Mouse (Mus musculus) olfactory bulb, adult 2 months (tissue): Measurements from ENCODE around the gene Pim1.
"Not testable (repeated sequence)": the region's sequence is repeated elsewhere in the genome, so short reads cannot be mapped to it uniquely, and the experiment has no call there.

Experiments used
- CTCF ChIP-seq: fragments of 200-500 bp; IDR thresholded peaks from 2 replicates; pipeline ENCODE4 v1.5.1; 2012; ENCODE audit warnings: low read depth, mild to moderate bottlenecking, low read length, moderate library complexity; ENCODE audit not compliant: insufficient read depth
- POLR2A ChIP-seq: fragments of 200-500 bp; IDR thresholded peaks from 2 replicates; pipeline ENCODE4 v1.6.1; 2012; ENCODE audit warnings: mild to moderate bottlenecking, low read depth, low read length, moderate library complexity; ENCODE audit not compliant: insufficient read depth

DNA sequence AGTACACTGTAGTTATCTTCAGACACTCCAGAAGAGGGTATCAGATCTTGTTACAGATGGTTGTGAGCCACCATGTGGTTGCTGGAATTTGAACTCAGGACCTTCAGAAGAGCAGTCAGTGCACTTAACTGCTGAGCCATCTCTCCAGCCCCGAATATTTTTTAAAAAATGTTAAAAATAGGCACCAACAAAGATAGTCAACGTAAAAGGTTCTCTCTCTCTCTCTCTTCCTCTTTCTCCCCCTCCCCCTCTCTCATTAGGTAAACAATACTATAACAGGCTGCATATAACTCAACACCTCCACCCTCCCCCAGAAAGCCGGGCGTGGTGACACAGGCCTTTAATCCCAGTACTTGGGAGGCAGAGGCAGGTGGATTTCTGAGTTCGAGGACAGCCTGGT lies 28.1 kb downstream of the Pim1 start:
- not testable (repeated sequence) for TF ChIP-seq POLR2A, CTCF
